Mouse (Mus musculus): ENCODE data around the gene Tfap2a.

The Tfap2a gene

DNA sequence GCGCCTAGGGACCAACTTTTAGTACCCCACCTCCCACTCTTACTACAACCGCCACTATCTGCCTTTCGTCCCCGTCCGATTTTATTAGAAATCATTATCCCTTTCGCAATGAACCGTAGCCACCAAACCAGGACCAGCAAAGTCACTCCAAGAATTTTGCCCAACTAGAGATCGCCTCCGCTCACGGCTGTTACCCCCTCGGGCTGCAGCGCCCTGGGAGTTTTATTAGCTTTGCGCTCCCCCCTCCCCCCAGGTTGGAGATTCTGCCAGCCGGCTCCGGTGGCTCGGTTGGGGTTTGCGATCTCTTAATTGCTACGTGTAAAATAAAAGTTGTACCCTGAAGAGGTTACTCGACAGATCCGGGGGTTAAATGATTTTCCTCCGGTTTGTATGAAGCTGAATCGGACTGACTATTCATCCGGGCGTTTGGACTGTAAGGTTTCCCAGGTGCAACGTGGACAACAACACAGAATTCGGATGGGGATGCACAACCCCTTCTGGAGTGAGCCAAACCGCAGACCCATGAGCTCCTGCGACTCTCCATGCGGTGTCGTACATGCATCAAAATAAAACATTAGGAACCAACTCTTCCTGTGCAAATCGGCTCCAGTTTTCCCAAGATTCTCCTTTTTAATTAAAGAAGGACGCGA is 3.7 kb downstream of the Tfap2a start:
- DNase-seq (ENCODE audit: low spot score) = peak; percentile 48

DNA sequence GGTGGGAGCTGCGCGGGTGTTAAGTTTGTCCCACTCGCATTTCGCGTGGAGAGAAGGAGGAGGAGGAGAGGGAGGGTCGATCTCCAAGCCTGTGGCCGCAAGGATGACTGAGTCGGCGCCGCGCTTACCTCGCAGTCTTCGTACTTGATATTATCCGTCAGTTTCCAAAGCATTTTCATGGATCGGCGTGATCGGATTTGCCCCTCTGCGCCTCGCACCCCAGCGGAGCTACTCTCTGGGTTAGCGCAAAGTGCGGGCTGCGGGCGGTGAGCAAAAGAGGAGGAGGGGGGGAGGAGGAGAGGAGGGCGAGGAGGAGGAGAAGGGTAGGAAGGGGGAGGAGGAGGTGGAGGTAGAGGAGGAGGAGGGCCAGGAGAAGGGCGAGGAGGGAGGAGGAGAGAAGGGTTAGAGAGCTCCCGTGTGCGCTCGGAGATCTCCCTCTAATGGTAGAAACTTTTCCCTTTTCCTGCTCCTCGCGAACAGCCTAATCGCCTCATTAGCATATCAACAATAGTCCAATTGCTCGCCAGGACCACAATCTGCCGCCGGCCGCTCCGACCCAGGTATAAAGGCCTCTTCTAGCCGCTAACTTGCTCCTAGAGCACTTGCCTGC is 4.5 kb downstream of the Tfap2a start:
- DNase-seq (ENCODE audit: low spot score) = peak; percentile 85

DNA sequence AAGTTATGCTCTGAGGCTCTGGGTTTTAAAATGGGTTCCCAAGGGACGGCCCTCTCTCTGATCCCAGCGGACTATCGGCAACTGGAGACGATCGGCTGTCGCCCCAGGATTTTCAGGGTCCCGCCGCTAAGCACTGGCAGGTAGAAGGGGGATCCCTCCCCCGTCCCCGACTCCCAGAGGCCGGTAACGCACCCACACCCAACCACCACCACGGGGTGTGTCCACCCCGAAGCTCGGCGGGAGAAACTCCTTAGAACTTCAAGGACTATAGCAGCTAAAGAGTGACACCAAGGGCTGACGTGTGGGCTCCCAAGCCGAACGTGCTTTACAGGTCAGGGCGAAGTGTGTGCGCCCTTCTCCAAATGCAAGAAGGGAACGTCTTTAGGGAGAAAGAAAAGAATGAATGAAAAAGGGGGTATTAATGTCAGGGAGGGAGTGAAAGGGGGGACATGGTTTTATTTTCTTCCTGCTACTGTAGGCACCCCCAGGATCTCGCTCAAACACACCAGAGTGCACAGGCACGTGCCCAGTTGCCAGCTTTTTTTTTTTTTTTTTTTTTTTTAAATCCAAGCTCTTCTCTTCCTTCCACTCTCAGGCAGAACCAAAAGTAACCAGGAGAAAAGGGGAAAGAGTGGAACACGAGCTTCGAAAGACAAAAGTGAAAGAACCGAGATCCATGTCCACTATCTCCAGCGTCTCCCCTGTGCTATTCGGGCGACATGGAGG is 5.2 kb downstream of the Tfap2a start:
- DNase-seq (ENCODE audit: low spot score) = peak; percentile 52

DNA sequence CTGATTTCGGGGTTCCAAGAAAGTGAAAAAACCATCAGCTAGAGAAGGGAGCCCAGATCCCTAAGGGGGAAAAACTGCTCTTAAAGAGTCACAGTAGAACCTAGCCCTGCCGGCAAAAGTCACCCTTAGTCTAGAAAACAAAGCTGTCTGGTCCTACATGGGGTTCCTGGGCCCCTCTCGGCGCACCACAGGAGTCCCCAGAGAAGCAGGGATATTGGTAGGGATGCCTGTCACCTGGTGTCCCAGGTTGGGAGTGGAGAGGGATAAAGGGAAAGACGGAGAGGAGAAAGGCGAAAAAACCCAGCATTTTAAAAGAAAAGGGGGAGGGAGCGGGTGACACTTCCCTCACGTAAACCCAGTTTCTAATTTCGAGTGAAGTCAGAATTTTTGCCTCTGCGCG is 6.1 kb downstream of the Tfap2a start:
- DNase-seq (ENCODE audit: low spot score) = peak; percentile 28

DNA sequence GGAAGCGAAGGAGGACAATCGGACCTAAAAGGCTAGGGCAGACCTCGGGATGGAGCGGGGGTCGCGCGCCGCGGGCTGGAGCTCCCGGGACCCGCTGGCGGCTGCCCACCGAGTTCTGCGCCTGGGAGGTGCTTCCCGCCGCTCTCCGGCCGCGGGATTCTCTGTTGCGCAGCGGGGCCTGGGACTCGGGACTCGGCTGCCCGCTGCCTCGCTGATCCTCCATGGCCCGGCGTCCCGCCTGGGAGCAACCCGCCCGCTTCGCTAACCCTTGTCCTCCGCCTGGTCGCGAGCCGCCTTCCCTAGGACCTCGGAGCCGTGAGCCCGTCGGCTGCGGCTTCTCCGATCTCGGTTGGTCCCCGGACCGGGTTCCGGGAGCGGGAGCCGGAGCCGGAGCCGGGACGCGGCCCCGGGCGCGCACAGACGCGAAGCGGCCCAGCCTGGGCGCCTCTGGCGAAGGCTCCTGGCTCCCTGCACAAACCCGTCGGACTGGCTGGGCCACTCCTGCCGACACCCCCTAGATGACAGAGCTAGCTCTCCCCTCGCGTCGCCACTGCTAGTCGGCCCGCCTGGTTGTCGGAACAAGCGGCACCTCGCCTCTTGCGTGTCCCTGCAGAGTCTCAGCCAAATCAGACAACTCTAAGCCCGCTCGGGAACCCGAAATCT is 6.9 kb downstream of the Tfap2a start:
- DNase-seq (ENCODE audit: low spot score) = no peak

DNA sequence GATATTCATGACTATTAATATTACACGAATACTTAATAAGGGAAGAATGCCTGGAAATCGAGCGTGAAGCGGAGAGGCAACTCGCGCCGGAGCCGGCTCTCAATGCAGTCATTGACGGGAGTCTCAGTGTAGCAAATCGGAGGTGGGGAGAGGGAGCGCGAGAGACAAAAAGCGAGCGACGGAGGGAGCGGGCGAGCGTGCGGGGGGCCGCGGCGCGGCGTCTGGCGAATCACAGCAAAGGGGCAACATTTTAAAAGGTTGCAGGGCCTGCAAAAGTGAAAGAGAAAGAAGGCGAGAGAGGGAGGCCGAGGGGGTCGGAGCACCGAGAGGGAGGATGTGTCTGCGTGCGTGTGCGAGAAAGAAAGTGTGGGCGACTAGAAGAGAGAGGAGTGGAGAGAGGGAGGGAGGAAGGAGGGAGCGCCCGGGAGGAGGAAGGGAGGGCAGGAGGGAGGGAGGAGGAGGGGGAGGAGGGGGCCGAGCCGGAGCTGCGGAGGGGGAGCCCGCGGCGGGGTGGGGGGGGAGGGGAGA is 7.5 kb downstream of the Tfap2a start:
- DNase-seq (ENCODE audit: low spot score) = peak; percentile 87

DNA sequence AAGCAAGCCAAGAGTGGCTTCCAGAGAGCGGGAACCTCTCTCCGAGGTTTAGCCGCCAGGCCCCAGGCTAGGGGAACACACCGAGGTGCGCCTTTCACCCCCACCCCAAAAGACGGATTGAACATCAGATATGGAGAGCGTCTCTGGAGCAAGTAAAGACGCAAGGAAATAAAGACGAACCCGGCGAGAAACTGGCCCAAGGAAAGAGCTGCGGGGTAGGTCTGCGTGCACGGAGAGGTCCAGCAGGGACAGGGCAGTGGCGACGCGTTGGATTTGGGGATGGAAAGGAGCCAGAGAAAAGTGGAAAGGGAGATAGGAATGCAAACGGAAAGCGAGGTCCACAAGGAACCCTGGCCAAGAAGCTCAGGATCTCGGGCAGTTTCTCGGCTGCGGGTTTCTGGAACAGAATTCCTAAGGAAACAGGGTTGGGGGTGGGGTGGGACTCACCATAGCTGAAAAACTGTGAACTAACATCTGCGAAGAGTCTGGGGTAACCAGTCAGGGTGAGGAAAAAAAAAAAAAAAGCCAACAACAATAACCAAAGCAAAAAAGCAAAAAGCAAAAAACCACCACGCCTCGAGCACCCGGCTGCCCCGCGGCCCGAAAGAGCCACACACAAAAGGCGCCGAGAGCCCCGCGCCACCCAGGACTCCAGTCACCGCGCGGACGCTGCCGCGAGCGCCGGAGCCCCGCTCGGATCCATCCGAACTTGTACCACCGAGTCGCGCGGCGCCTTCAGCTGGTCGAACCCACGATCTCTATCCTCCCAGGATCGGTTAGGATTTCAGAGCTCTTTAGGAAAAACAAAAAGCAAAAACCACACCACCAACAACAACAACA is 8.4 kb downstream of the Tfap2a start:
- no peak for DNase-seq (ENCODE audit: low spot score)

DNA sequence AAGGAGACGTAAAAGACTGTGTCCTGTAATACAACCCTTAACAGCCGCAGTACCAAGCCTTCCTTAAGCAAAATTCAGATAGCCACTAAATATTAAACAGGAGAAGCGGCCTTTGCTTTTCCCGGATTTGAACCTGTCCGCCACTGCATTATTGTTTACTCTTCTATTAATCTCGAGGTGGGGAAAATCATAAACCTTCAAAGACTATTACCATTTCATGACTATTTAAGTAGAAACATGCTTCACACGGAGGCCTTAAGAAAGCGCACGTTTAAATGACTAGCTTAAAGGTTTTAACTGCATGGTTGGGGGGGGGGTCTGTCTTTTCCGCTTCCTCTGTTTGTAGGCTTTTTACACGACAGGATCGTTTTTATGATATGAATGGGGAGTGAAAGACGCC is 9.1 kb downstream of the Tfap2a start:
- DNase-seq (ENCODE audit: low spot score) = no peak

DNA sequence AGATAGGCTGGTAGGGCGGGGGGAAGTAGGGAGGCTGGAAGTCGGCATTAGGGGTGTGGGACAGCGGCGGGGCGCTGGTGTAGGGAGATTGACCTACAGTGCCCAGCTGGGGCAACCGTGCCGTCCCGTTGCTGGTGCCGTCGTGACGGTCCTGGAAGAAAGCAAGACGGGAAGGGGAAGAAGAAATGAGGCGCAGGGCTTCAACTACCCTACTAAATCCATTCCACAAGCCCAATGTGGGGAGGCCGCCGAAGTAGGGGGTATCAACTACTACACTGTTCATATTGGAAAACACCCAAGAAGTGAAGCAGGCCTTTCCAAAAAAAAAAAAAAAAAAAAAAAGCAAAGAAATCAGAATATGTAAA is 9.6 kb downstream of the Tfap2a start:
- no peak for DNase-seq (ENCODE audit: low spot score)

DNA sequence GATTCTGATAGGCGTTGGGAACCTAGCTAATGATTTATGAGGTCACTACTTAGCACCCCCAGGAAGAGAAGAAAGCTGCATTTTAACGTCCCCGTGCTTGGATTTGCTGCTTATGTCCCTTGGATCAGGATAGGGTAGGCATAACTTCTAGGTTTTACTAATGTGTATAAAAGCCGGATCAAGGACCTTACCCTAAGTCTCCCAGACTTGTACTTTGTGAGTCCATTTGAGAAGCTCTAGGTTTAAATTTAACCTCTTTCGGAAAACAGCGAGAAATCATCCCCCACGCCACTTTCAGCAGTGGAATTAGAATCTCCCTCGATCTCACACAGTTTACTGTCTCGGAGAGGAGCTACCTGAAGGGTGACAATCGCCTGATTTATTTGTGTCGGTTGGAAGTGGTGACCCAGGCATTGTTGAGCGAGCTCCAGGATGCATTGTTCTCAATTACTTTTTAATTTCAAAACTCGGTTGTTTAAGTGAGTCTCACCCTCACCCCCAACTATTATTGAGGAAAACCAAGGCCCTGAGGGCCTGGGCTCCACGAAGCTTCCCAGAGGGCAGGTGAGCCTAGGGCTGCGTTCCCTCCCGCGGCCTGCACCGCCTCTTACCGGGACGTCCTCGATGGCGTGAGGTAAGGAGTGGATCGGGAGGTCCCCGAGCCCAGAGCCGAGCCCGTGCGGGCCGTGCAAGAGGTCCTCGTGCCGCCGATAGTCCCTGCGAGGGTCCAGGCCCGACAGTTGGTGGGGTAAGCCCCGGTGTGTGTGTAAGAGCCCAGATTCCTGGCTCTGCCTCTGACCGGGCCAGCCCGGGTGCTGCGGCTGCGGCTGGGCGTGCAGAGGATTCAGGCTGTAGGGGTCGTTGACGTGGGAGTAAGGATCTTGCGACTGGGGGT is 10.2 kb downstream of the Tfap2a start:
- no peak for DNase-seq (ENCODE audit: low spot score)

DNA sequence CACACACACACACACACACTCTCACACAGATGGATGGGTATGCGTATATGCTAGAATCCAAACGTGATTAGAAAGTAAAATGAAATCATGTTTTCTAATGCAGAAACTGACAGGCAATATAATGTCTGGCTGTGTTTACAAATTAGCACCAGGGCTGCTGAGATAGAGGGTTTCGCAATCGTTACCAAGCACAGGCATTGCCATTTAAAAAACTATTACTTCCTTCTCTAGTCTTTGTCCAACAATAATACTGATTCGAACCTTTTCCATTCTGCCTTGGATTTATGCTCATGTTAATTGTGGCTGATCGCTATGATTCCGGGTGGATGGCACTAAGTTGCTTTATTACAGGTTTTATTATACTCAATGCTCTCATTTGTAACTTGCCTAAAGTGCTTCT is 12.3 kb downstream of the Tfap2a start:
- DNase-seq (ENCODE audit: low spot score) = no peak

DNA sequence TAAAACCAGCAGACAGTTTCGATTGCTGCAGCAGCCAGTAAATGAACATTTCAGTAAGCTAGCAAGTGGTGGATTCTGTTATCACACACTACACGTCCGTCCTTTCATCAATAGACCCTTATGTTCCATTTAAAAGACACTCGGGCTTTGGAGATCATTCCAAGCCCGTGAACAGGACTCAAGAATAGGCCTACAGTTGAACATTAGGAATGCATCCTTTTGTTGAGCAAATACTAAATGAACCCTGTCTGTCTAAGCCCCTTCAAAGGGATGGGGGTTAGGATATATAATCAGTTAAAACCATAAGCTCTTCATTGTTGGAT is 14.6 kb downstream of the Tfap2a start:
- no peak for DNase-seq (ENCODE audit: low spot score)

DNA sequence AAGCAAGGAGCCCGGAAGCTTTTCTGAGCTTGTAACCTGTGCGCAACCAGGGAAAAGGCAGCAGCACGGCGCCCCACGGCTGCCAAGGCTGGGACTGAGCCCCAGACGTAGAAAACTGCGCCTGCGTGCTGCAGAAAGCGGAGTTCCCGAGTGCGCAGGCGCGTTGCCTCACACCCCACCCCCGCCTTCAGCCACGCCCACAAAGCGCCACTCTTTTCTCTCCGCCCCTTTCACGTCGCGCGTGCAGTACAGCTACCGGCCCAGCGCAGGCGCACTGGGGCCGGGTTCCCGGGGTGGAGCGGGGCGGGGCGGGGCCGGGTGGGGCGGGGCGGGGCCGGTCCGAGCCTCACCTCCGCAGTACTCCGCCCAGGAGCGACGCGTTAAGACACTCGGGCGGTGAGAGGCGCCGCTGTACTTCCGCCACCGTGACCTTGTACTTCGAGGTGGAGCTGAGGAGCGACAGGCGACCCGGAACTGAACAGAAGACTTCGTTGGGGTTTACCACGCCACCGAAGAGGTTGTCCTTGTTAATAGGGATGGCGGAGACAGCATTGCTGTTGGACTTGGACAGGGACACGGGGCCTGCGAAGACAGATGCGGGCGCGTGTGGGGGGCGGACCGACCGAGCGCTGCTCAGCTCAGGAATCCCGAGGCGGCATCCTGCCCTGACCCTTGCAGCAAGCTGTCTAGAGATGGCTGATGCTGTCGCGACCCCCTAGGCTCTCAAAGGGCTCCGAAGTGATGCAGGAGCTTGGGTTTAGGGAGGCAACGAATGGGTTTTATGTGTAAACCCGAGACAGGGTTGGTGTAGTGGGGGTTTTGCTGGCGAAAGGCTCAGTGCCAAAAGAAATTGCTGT is 15.2 kb downstream of the Tfap2a start:
- DNase-seq (ENCODE audit: low spot score) = peak; percentile 97

DNA sequence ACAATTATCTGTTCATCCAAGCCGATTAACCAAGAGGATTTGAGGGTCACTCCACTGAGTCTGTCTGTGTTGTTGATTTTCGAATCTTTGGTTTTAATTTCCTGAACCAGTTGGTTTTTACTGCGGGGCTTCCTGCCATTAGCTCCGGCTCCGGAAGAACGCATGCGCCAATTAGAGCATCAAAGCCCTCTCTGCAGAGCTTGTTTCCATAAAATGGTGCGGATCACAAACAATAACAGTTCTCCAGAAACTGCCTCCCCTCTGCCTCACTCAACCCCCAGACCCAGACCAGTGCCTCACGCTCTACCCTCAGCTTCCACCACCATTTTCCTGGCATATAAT is 18.5 kb downstream of the Tfap2a start:
- no peak for DNase-seq (ENCODE audit: low spot score)

DNA sequence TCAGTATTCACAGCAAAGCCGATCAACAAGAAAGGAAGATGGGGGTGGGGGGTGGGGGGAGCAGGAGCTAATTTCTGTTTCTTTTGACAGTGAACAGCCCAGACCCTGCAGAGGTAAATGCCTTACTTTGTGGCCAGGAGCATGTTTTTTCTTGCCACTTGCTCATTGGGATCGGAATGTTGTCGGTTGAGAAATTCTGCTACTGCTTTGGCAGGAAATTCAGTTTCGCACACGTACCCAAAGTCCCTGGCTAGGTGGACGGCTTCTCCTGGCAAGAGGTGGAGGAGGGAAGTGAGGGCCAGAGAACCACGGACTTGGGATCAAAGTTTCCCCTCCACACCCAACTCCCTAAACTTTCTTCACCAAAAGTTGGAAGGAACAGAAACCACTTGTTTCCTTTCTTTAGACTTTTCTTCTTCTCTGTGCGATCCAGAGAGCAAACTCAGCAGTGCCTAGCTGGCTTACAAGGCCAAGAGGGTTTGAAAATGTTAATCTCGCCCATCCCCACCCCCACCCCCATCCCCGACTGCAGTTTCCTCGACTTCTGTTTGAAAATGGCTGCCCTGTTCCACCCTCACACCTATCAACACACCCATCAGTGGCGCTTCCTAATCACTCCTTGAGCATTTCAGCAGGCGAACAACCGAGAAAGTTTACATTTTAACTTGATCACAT is 19.0 kb downstream of the Tfap2a start:
- no peak for DNase-seq (ENCODE audit: low spot score)

DNA sequence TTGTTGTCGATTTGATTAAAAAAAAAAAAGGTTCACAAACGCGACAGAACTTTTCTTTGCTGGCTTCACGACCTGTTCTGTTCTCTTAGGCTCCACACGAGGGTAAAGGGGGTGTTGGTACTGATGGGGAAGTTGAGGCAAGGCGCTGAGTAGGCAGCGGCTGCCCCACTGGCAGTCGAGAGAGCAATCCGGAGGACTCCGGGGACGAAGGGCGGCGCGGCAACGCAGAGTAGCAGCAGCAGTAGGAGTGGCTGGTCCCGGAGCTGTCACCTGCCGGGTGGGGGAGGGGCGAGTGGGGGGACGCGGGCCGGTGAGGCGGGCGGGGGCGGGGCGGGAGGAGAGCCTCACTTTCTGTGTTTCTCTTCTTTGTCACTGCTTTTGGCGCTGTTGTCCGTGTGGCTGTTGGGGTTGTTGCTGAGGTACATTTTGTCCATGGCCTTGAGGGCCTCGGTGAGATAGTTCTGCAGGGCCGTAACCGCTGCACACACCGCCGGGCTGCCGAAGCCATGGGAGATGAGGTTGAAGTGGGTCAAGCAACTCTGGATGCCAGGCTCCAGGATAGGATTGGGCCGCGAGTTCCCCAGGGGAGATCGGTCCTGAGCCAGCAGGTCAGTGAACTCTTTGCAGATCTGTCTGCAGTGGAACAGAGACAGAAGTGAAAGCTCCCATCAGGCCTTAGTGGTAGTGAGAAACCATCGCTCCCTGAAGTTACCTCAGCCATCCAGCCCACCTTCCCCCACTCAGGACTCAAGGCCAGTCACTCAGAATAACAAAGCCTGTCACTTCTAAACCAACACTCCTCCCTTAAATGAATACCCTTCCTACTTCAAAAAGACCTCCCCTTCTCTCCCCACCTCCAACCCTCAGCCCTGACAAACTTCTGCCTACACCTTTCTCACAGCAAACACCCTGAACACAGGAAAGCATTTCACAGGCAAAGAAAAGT is 21.1 kb downstream of the Tfap2a start:
- no peak for DNase-seq (ENCODE audit: low spot score)

DNA sequence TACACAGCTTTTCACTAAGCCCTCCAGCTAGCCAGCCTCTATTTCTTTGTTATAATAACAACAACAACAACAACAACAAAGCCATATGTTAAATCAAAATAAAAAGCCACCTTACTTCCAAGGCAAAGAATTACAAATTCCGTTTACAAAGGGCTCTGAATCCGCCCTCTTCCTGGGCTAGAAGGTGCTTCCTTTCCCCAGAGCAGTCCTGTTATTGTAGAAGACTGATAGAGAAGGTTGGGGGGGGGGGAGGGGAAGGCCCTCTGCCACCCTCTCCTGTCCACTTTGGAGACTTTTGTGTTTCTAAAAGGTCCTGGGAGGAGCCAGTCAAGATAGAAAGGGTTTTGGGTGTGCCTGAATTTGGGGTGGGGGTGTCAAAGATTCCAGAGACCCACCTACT is 23.6 kb downstream of the Tfap2a start:
- DNase-seq (ENCODE audit: low spot score) = no peak

DNA sequence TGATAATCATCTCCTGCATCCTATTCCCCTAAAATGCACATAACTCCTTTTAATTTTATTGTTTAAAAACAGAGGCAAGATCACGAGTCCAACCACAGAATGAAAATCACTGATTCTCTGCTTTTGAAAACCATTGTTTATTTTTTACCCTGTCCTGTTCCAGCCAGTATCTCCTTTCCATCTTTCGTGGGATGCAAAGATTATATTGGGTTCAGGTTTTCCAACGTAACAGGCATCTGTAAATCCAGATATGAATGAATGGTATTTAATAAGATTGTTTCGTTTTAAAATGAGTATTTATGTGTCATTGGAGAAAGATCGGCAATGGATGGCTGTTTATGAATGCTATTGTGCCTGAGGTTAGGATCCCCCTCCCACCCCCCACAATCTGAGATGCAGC is 24.5 kb downstream of the Tfap2a start:
- DNase-seq (ENCODE audit: low spot score) = no peak
